Mouse (Mus musculus): ENCODE data around the gene Hsp90b1. TPM values are rescaled to one million over a fixed set of nuclear protein-coding genes. Genes with fewer than 3 reads are reported as not detected.

Gene Hsp90b1
- total RNA-seq (2023): 267 TPM

DNA sequence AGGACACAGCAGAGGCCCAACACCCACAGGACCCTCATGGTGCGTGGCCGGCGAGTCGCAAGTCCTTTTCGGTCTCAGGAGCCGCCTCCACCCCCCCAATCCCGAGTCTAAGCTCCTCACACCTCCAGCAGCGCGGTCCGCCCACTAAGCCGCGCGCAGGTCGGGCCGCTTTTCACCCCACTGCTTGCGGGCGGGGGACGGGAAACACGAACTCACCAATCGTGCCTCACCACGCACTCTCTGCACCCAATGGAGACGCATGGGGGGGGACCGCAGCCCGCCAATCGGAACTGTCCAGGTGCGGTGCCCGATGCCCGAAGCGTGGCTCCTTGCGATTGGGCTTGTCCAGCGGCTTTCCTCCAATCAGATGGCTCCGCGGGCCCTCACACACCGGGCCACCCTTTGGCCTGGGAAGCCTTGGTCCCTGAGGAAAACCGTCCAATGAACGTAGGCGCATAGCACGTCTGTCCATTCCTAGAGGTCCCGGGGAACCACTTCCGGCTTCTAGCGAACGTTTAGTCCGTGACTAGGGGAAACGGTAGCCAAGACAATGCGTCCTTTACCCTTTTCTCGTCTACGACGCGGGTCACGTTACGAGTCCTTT is at the start of gene Hsp90b1, which contains the start of gene Ttc41:
Gene Hsp90b1 (minus strand): TSS at position 192 of the 604 bp plus-strand sequence.
Gene Ttc41 (plus strand): TSS at position 494 of the 604 bp plus-strand sequence.

Other genes with a start within 250 kb of the Hsp90b1 start
- not detected for gene Syn3, start 206.6 kb downstream of the Hsp90b1 start, total RNA-seq (2023)
- gene Ttc41, start 302 bp upstream of the Hsp90b1 start, total RNA-seq (2023): 4.0 TPM
- gene Gm49358, start 58.5 kb upstream of the Hsp90b1 start, total RNA-seq (2023): 3.5 TPM
- 10.0 TPM for gene Nt5dc3, start 73.5 kb upstream of the Hsp90b1 start, total RNA-seq (2023)